Mouse (Mus musculus): ENCODE results near the gene Pxk.
A peak's percentile ranks its signal among the peaks of the same experiment; 100 is the strongest.

Pxk gene

DNA sequence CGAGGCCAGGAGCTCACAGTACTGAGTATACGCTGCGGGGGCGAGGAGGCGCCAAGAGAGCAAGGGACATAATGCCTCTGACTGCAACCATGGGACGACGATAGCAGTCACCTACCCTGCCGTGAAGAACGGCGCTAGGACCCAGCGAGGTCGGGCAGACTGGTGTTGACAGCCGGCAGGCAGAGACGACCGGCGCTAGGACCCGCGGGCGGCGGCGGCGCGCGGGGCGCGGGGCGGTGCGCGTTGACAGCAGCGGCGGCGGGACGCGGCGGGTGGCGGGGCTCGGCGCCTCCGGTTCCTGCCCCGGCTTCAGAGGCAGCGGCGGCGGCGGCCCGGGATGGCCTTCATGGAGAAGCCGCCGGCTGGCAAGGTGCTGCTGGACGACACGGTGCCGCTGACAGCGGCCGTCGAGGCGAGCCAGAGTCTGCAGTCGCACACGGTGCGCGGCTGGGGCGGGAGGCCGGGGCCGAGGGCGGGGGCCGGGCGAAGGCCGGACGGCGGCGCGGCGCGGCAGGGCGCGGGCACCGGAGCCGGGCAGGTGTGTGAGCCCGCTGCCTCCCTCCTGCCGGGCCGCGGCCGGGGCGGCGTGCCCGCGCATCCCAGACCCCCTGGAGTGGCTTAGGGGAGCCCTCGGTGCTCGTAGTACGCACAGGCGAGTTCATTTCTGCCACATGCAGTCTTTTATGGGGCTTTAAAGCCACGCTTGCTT lies at the start of gene Pxk:
Gene Pxk, plus strand, starts transcription at position 234 of the 709 bp plus-strand sequence.
- DNase-seq = peak; percentile 86

- DNase-seq = no peak
Measured at GRCm38 (mm10) chr14:8049334-8049733, 48.7 kb upstream of the Pxk start.

DNA sequence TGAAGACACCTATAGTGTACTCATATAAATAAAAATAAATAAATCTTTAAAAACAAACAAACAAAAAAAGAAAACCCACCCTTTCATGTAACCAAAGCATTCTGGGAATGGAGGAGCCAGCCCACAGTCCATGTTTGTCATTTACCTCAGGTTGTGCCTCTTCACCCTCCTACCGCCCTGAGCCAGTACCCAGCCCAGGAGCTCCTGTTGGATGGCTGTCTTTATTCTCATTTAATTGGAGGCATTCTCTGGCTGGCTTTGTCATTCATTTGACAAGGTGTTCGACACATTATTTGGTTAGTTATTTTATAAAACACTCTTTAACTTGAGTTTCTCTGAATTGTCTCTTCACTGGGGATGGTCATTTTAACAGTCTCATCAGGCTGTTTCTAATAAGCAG lies 46.1 kb upstream of the Pxk start:
- DNase-seq = no peak

DNA sequence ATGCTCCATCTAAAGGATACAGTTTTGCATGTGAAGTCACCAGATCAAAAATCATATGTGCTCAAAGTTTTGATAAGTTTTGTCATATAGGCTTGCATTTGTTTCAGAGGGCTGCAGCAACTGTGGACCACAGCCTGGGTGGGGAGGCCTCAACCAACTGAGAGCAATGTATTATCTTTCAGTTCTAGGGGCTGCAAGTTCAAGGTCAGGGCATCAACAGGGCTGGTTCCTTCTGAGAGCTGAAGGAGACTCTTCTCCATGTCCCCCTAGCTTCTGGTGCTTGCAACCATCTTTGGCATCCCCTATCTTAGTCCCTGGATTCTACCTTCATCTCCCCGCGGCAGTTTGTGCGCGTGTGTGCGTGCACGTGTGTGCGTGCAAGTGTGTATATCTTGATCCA lies 45.4 kb upstream of the Pxk start:
- no peak for DNase-seq

- no peak for DNase-seq
Measured at GRCm38 (mm10) chr14:8054310-8055102, 43.5 kb upstream of the Pxk start.

DNA sequence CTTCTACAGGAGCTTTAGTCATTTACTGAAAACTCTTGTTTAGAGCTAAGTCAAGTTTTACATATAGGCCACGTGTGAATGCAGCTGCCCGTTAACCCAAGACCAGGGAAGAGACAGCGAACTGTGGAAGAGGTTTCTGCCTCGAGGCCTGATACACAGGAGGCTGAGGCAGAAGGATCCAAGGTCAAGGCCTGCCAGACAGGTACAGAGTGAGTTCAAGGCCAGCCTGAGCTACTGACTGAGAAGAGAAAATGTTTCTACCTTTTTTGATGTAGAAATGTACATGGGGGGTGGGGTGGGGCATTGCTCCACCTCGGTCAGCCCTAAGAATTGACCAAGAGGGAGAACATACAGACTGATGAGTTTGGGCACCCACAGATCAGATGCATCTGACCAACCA lies 41.9 kb upstream of the Pxk start:
- DNase-seq = no peak

DNA sequence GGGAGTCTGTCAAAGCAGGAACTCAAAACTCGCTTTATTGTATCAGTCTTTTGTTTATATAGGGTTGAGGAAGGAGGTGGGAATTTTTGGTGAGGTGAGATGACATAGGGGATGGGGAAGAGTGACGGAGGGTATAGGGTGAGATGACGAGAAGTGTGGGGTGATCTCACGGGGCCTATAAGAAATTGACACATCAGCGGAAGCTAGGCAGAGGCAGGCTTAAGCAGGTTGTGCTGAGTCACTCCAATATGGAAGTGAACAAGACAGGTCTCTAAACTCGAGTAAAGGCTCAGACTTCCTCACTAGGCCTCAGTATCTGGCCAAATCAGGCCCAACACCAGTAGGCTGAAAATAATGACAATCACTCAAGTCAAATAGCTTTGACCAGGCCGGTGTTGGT lies 38.1 kb upstream of the Pxk start:
- no peak for DNase-seq

- no peak for DNase-seq
Measured at GRCm38 (mm10) chr14:8062076-8062475, 35.9 kb upstream of the Pxk start.

GRCm38 (mm10) chr14:8062537-8063301 lies 35.3 kb upstream of the Pxk start:
- DNase-seq = no peak

DNA sequence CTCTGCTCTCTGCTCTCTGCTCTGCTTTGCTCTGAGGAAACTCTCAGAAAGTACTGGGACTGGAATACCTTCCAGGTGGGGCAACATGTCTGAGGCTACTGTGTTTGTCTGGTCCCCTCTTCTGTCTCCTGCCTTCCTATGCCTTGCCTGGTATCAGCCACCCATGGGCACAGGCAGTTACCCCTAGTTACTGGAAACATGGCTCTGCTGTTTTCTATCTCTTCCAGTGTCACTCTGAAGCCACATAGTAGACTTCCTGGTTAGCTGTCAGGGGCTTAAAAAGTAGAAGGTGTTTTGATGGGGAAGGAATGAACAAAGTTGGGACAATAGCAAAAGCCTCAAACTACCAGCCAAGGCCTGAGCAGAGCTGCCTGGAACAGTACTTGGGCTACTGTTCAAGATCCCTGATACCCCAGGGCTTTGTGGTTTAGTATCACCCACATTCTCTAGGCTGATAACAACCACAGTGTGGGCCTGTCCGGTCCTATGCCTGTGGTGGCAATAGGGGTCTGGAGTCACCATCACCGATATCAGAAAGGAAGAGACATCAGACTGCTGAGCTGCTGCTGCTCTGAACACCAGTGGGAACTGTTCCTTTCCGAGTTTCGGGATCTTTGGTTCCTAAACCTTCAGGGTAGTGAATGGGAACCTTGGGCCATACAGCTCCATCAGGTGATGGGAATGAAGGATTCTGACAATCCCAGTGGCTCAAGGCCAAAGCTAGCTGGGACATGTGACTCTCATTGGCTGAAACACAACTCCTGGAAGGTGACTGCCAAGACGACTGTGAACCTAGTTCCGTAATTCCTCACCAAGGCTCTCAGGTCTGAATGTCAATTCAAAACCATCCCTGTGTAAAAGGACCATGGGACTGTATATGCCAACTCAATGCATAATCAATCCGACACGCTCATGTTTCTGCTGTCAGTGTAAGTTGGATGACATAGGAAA lies 33.9 kb upstream of the Pxk start:
- no peak for DNase-seq

GRCm38 (mm10) chr14:8080165-8080679 lies 17.8 kb upstream of the Pxk start, which contains the start of gene Rpp14:
Gene Rpp14 (plus strand): TSS chr14:8080367.
- DNase-seq = peak; percentile 99

- no peak for DNase-seq
Measured at GRCm38 (mm10) chr14:8080718-8081117, 17.3 kb upstream of the Pxk start.

GRCm38 (mm10) chr14:8082949-8083348 lies 15.1 kb upstream of the Pxk start:
- no peak for DNase-seq

- DNase-seq = no peak
Measured at GRCm38 (mm10) chr14:8089016-8089415, 9.0 kb upstream of the Pxk start.

- DNase-seq = no peak
Measured at GRCm38 (mm10) chr14:8092573-8092972, 5.4 kb upstream of the Pxk start.

- DNase-seq = no peak
Measured at GRCm38 (mm10) chr14:8093427-8093826, 4.6 kb upstream of the Pxk start.

DNA sequence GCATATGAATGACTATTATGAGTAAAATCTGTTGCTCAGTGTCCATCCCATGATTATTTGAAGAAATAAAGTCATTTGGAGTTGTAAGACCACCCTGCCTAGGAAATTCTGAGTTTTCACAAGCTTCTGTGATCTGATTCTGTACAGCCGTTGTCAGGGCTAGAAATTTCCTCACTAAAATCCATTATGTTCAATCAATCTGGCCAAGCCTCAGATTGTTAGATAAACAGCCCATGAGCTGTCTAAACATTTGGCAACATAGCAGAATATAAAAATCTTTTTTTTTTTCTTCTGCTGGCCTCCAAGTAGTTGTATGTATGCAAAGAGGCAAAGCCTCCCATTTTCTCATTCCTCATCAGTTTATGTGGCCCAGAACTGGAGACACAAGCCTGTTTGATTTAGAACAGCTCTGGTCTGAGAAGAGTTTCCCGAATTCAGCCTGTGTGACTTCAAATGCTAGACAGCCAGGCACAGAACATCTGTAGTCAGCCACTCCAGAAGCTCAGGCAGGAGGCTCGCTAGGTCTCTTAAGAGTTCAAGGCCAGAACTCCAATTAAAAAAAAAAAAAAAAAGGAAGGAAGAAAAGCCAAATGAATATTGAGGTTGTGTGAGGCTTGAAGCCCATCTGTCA lies 3.0 kb upstream of the Pxk start:
- no peak for DNase-seq

- DNase-seq = no peak
Measured at GRCm38 (mm10) chr14:8095562-8095950, 2.5 kb upstream of the Pxk start.

DNA sequence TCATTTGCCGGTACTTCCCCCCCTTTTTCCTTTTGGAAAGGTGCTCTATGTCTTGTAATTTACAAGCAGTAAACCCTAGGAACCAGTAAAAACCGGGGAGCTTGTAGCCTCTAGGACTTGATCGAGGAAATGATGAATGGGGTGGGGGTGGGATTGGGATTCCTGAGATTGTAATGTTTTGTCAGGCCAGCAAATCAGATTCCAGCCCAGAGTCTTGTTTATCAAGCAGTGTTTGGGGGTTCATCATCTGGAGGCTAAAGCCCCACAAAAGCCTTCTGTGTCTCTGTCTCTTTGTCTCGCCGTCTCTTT lies 630 bp downstream of the Pxk start:
- no peak for DNase-seq

GRCm38 (mm10) chr14:8099561-8100021 lies 1.6 kb downstream of the Pxk start:
- DNase-seq = no peak

DNA sequence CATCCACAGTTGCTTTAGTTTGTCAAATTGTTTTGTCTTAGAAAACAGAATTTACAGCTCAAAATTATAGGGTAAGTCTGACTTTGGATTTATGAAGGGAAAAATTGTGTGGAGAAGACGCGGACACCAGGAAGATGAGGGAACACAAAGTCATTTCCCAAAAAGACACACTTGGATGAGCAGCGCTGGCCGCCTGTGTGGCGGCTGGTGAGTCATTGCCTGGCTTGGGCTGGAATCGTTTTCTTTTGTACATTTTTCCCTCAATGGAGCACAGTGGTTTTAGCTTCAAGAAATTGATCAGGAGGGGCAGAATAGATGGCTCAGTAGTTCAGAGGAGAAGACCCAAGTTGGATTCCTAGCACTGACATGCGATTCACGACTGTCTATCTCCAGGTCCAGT lies 3.9 kb downstream of the Pxk start:
- no peak for DNase-seq

GRCm38 (mm10) chr14:8102676-8103075 lies 4.7 kb downstream of the Pxk start:
- no peak for DNase-seq
